Mouse (Mus musculus) myocyte (in vitro differentiated cells): ENCODE measurements around the gene Dclk2.

Source experiments
- E2F4 ChIP-seq: IDR thresholded peaks from one replicate; pipeline ENCODE4 v1.6.1; 2011; ENCODE audit warnings: mild to moderate bottlenecking, control low read depth, moderate library complexity; ENCODE audit not compliant: insufficient read depth
- MYOG ChIP-seq, 3 experiments: IDR thresholded peaks; one replicate each; pipeline ENCODE4 v1.6.1; 2011; ENCODE audit warnings: control low read depth in 2 of 3, low read depth in 2 of 3, mild to moderate bottlenecking in 2 of 3; ENCODE audit not compliant: insufficient read length in 2 of 3, control insufficient read depth in 1 of 3, insufficient read depth in 1 of 3
- POLR2A ChIP-seq: IDR thresholded peaks from one replicate; pipeline ENCODE4 v1.6.1; 2011; ENCODE audit warnings: low read depth, mild to moderate bottlenecking, control low read depth, moderate library complexity; ENCODE audit not compliant: insufficient read length

- TF ChIP-seq E2F4 (no peak), MYOG (IDR thresholded peaks at IDR 0.05; ENCODE audit: control insufficient read depth in 1 of 3, insufficient read depth in 1 of 3, insufficient read length in 2 of 3, low read depth in 2 of 3) (no peak), POLR2A (peak; percentile 33)
Observed at GRCm38 (mm10) chr3:86920343-86921083, at the start of gene Dclk2.
